Mouse (Mus musculus) heart, adult 2 months (tissue): ENCODE data around the gene Gm10277. TPM values are rescaled to one million over a fixed set of nuclear protein-coding genes. Genes with fewer than 3 reads are reported as not detected.

Source experiments
- DNase-seq, 2 experiments: peaks; one replicate each; pipeline ENCODE4 v3.0.0; 2021
- H3K27ac ChIP-seq: fragments of 200-600 bp; 2 replicates; pipeline ENCODE4 v1.8.1; 2022
- H3K27me3 ChIP-seq: fragments of 200-500 bp; 2 replicates; pipeline ENCODE4 v1.6.1; 2012; ENCODE audit warnings: mild to moderate bottlenecking, low read length, inconsistent platforms, mixed read lengths; ENCODE audit not compliant: control insufficient read depth, insufficient read depth
- H3K36me3 ChIP-seq: fragments of 200-500 bp; 2 replicates; pipeline ENCODE4 v1.6.1; 2012; ENCODE audit warnings: low read length, inconsistent platforms; ENCODE audit not compliant: control insufficient read depth, insufficient read depth
- H3K4me1 ChIP-seq: fragments of 200-500 bp; 2 replicates; pipeline ENCODE4 v1.6.1; 2011; ENCODE audit warnings: low read length; ENCODE audit not compliant: control insufficient read depth, insufficient read depth
- H3K4me3 ChIP-seq: fragments of 200-600 bp; 2 replicates; pipeline ENCODE4 v1.8.1; 2022
- H3K79me2 ChIP-seq: fragments of 200-500 bp; replicated peaks from 2 replicates; pipeline ENCODE4 v1.6.1; 2012; ENCODE audit warnings: mild to moderate bottlenecking, inconsistent platforms, low read length, moderate library complexity, mixed read lengths; ENCODE audit not compliant: control insufficient read depth, insufficient read depth
- H3K9ac ChIP-seq: fragments of 200-500 bp; 2 replicates; pipeline ENCODE4 v1.6.1; 2012; ENCODE audit warnings: low read depth, mild to moderate bottlenecking, control low read depth, inconsistent platforms, low read length, mixed read lengths
- CTCF ChIP-seq: fragments of 200-600 bp; IDR thresholded peaks from 2 replicates; pipeline ENCODE4 v1.8.1; 2022; ENCODE audit warnings: antibody characterized with exemption, mild to moderate bottlenecking, moderate library complexity
- EP300 ChIP-seq: fragments of 200-500 bp; IDR thresholded peaks from 2 replicates; pipeline ENCODE4 v1.6.1; 2011; ENCODE audit warnings: low read depth, low read length, control low read depth; ENCODE audit not compliant: insufficient read depth
- POLR2A ChIP-seq: fragments of 200-500 bp; IDR thresholded peaks from 2 replicates; pipeline ENCODE4 v1.6.1; 2011; ENCODE audit warnings: mild to moderate bottlenecking, low read depth, low read length, control low read depth; ENCODE audit not compliant: insufficient read depth
- WGBS: fragments of 180-500 bp; shearing (Covaris S2); methylation state at CpG from one replicate; pipeline ENCODE4 v1.1.7; 2018; 5-methylcytosine and 5-hydroxymethylcytosine counted together
- intact Hi-C: fragments of 180-260 bp; cut with DNase I; formaldehyde crosslinking; loops from one replicate; pipeline ENCODE4 v1.15.1; 2025
- polyA plus RNA-seq: library from polyadenylated mRNA; depleted of rRNA; stranded (reverse); fragments of >200 nt; gene quantifications from 2 replicates; pipeline ENCODE4 v1.2.3, GENCODE M21; 2012; rRNA removed
- total RNA-seq, 2 experiments: library from RNA; stranded (reverse); gene quantifications; 2 replicates each; pipeline ENCODE4 v1.2.3; 2021

The Gm10277 gene
- total and polyA plus RNA-seq, 3 experiments = not detected

DNA sequence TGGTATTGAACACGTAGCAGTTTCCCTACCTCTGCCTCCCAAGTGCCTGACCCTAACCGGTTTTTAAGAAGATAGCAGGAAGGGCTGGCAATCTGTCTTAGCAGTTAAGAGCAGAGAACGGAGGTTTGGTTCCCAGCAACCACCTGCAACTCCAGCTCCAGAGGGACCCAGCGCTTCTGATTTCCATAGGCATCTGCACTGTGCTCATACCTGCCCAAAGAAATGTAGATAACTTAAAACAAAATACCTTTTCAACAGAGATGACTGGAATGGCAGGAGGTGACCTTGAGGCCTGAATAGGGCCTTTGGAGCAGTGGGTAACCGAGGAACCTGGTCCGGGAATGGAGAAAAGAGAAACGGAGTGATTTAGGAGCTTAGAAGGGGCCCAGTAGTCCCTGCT lies 49.0 kb downstream of the Gm10277 start:
- no peaks in the 10 kb centered on the region; the same call in 1 of the 2 replicates for H3K4me1 ChIP-seq
- no peak overlapping the region for H3K27ac ChIP-seq
- DNase-seq = no peak
- H3K27me3 ChIP-seq = no peaks in the 10 kb centered on the region
- intact Hi-C loops = no loop called here
- H3K4me3 ChIP-seq = no peak overlapping the region
- no peaks in the 10 kb centered on the region for H3K79me2 ChIP-seq
- TF ChIP-seq EP300 (no peak), CTCF (no peak), POLR2A (no peak)
- WGBS = 66% methylated on average over 7 of the region's 7 CpGs
- no peak overlapping the region for H3K9ac ChIP-seq
- H3K36me3 ChIP-seq = no peaks in the 10 kb centered on the region

DNA sequence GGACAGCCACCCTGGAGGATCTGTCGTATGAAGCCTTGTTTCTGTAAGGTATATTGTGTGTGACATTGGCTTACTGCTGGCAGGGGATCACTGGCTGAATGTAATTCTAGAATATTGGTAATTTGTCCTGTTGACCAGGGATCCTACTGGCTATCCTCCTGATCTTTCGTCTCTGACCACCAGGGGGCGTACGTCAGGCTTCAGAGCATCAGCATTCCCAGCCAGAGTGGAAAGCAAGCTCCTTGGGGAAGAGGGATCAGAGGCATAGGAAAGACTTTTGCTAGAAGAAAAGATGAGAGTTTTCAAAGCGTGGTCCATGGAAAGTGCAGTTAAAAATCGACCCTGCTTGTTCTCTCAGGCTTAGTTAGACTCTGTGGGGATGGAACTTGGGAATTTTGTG lies 50.3 kb downstream of the Gm10277 start:
- H3K36me3 ChIP-seq = no peaks in the 10 kb centered on the region
- H3K4me1 ChIP-seq = no peaks in the 10 kb centered on the region; the same call in 1 of the 2 replicates
- WGBS = 2% methylated on average over 6 of the region's 6 CpGs
- H3K9ac ChIP-seq = no peak overlapping the region
- no peaks in the 10 kb centered on the region for H3K27me3 ChIP-seq
- H3K79me2 ChIP-seq = no peaks in the 10 kb centered on the region
- TF ChIP-seq CTCF (no peak; the same call in 1 of the 2 replicates), EP300 (0 out of 2 replicates have a peak, but pooled peaks have one; percentile 53), POLR2A (no peak)
- no peak overlapping the region for H3K27ac ChIP-seq
- H3K4me3 ChIP-seq = no peak overlapping the region
- peak; percentile 77 to 84 for DNase-seq
- intact Hi-C loops = loop anchor here (1.0 to 2.0 kb wide), 3 partner anchors 26 to 79 kb away; partner anchors contain the start of gene Myo18a

Other genes starting within 250 kb of the Gm10277 start
- 10 to 100 TPM; 50.9 to 56.8 TPM for gene Taok1, start 179.9 kb downstream of the Gm10277 start, total RNA-seq
- gene Taok1, start 179.9 kb downstream of the Gm10277 start, polyA plus RNA-seq = 7.8 and 18.2 TPM in 2 replicates
- gene Nufip2, start 101.6 kb downstream of the Gm10277 start, total RNA-seq = 10 to 100 TPM; 44.8 to 47.6 TPM
- gene Nufip2, start 101.6 kb downstream of the Gm10277 start, polyA plus RNA-seq = 11.4 and 14.7 TPM in 2 replicates
- gene Cryba1, start 62.5 kb downstream of the Gm10277 start, total RNA-seq = not detected
- gene Cryba1, start 62.5 kb downstream of the Gm10277 start, polyA plus RNA-seq = not detected in 2 replicates
- gene Myo18a, start 24.5 kb downstream of the Gm10277 start, total RNA-seq = 100 to 1,000 TPM; 240 to 274 TPM
- 98.6 and 107 TPM in 2 replicates for gene Myo18a, start 24.5 kb downstream of the Gm10277 start, polyA plus RNA-seq
- gene Pipox, start 106.3 kb upstream of the Gm10277 start, total RNA-seq = under 1 TPM; 0.52 to 0.77 TPM
- gene Pipox, start 106.3 kb upstream of the Gm10277 start, polyA plus RNA-seq = 0.47 and 0.82 TPM in 2 replicates
- gene Sez6, start 143.1 kb upstream of the Gm10277 start, total RNA-seq = under 1 TPM; 0.68 to 0.80 TPM
- gene Sez6, start 143.1 kb upstream of the Gm10277 start, polyA plus RNA-seq = 0.59 and 0.70 TPM in 2 replicates
- gene Phf12, start 195.0 kb upstream of the Gm10277 start, total RNA-seq = 10 to 100 TPM; 23.6 to 30.5 TPM
- 22.3 and 25.3 TPM in 2 replicates for gene Phf12, start 195.0 kb upstream of the Gm10277 start, polyA plus RNA-seq
- 1 to 10 TPM; 4.0 to 4.8 TPM for gene Dhrs13, start 244.5 kb upstream of the Gm10277 start, total RNA-seq
- 3.5 and 4.7 TPM in 2 replicates for gene Dhrs13, start 244.5 kb upstream of the Gm10277 start, polyA plus RNA-seq